ENCODE assay signal across 20 mouse cellular contexts in the genomic region with DNA sequence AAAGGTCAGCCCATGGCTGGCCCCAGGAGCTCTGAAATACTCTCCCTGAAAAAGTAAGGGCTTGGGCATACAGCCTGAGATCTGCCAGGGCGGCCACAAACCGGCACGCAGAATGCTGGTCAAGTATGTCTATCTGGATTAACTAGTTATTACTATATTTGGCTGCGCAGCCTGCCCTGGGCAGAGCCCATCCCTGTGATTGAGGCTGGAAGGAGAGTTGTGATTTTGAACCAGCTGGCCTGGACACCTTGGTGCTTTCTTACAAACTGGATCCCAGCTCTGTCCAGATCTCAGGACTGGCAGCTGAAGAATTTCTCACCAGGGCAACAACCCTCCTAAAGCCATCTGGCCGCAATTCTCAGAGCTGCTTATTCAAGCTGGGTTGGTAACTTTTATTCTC. TPM values are rescaled to one million over a fixed set of nuclear protein-coding genes. Genes with fewer than 3 reads are reported as not detected.
A peak's percentile ranks its signal among the peaks of the same experiment; 100 is the strongest.
DNase-seq lines count a peak whose midpoint lies in the region; ATAC-seq lines count a peak whose summit lies in the region.
"Had no signal": no experiment of that assay in that cellular context is flagged by ENCODE, and none has a peak within 500 bp of the region (broad histone marks: within the 10 kb centered on the region; RNA-seq: fewer than 3 reads in every experiment).

No protein-coding gene starts in this region.

- 78% methylated on average over 5 of the region's 5 CpGs for WGBS in heart, embryonic 12.5 days
- 73% methylated on average over 5 of the region's 5 CpGs for WGBS in heart, embryonic 16.5 days

- peaks cover 9% of the 10 kb centered on the region; the same call in 1 of the 2 replicates for H3K4me1 ChIP-seq in heart, embryonic 12.5 days (replicated peaks)
- peaks cover 14% of the 10 kb centered on the region for H3K4me1 ChIP-seq in heart, embryonic 16.5 days (ENCODE audit: control insufficient read depth, insufficient read depth, low read length)

- H3K36me3 ChIP-seq in heart, embryonic 12.5 days: no peaks in the 10 kb centered on the region
- no peaks in the 10 kb centered on the region for H3K36me3 ChIP-seq in heart, embryonic 16.5 days (ENCODE audit: control insufficient read depth, insufficient read depth)
- H3K36me3 ChIP-seq: embryonic facial prominence, embryonic 13.5 days; limb, embryonic 12.5 days; liver, embryonic 15.5 days; midbrain, embryonic 12.5 days had no signal

- no peak overlapping the region for H3K4me2 ChIP-seq in heart, embryonic 12.5 days
- no peak overlapping the region for H3K4me2 ChIP-seq in heart, embryonic 16.5 days (ENCODE audit: low read depth, low read length)
- H3K4me2 ChIP-seq: embryonic facial prominence, embryonic 13.5 days; limb, embryonic 12.5 days; liver, embryonic 15.5 days; midbrain, embryonic 12.5 days had no signal

- H3K9me3 ChIP-seq in heart, embryonic 12.5 days (replicated peaks): no peaks in the 10 kb centered on the region
- no peaks in the 10 kb centered on the region for H3K9me3 ChIP-seq in heart, embryonic 16.5 days (replicated peaks; ENCODE audit: control insufficient read depth, low read length)
- H3K9me3 ChIP-seq: embryonic facial prominence, embryonic 13.5 days; limb, embryonic 12.5 days; liver, embryonic 15.5 days; midbrain, embryonic 12.5 days had no signal

- H3K9ac ChIP-seq in heart, embryonic 12.5 days: 0 out of 2 replicates have a peak overlapping the region, but pooled peaks have one; percentile 2
- no peak overlapping the region; the same call in 1 of the 2 replicates for H3K9ac ChIP-seq in heart, embryonic 16.5 days (ENCODE audit: low read length)
- H3K9ac ChIP-seq: embryonic facial prominence, embryonic 13.5 days; limb, embryonic 12.5 days; liver, embryonic 15.5 days; midbrain, embryonic 12.5 days had no signal

- no peaks in the 10 kb centered on the region for H3K27me3 ChIP-seq in heart, embryonic 12.5 days (replicated peaks)
- no peaks in the 10 kb centered on the region for H3K27me3 ChIP-seq in heart, embryonic 16.5 days (ENCODE audit: control insufficient read depth, insufficient read depth, low read length)
- H3K27me3 ChIP-seq: embryonic facial prominence, embryonic 13.5 days; limb, embryonic 12.5 days; liver, embryonic 15.5 days; midbrain, embryonic 12.5 days had no signal

- intact Hi-C loops in heart, postnatal 36 days (cut with DNase I): no loop called here

- ATAC-seq in heart, embryonic 12.5 days (ENCODE audit: insufficient number of reproducible peaks, low FRiP score): no peak
- peak; percentile 26; the same call in 1 of the 2 replicates for ATAC-seq in heart, embryonic 16.5 days (replicated peaks; ENCODE audit: extremely low read depth, insufficient read depth, low FRiP score)
- ATAC-seq in inflammation-experienced regulatory T-cells, adult 6 months: no peak
- ATAC-seq: intestine, postnatal 0 days had no signal

- no peak overlapping the region for H3K4me3 ChIP-seq in heart, embryonic 12.5 days
- H3K4me3 ChIP-seq in heart, embryonic 16.5 days (ENCODE audit: low read length): no peak overlapping the region
- H3K4me3 ChIP-seq: embryonic facial prominence, embryonic 13.5 days; limb, embryonic 12.5 days; liver, embryonic 15.5 days; midbrain, embryonic 12.5 days had no signal

- peak; percentile 34 for DNase-seq in cerebellum, adult 9-11 months
- DNase-seq in cerebellum, postnatal 4 days (ENCODE audit: low spot score in 2 of 2): no peak
- DNase-seq in heart, postnatal 36 days: no peak
- DNase-seq in brain, adult 2 months (ENCODE audit: low read depth, low spot score): peak; percentile 35
- DNase-seq in urinary bladder, adult 2 months (ENCODE audit: low spot score): no peak
- DNase-seq: adrenal gland, adult 2 months; kidney, postnatal 25 days; layer of hippocampus, postnatal 36 days; lung, postnatal 36 days; thymus, postnatal 25 days had no signal

- H3K27ac ChIP-seq in heart, embryonic 12.5 days (ENCODE audit: poor library complexity, severe bottlenecking): no peak overlapping the region
- H3K27ac ChIP-seq in heart, embryonic 16.5 days (ENCODE audit: low read length): peak overlapping the region; percentile 49
- H3K27ac ChIP-seq: embryonic facial prominence, embryonic 13.5 days; limb, embryonic 12.5 days; liver, embryonic 15.5 days; midbrain, embryonic 12.5 days had no signal

RNA-seq across cellular contexts. Expression of gene Zfyve19, which starts 14.3 kb away (rescaled TPM):
- 31.6 and 36.5 TPM in 2 replicates for polyA plus RNA-seq in heart, embryonic 12.5 days (2016; fragmentation: Nextera tagmentation; extraction: Ambion mirVana)
- 10 to 100 TPM; 11.0 to 13.2 TPM for total RNA-seq in heart, postnatal 36 days (2021)
- polyA plus RNA-seq in heart, embryonic 16.5 days (2015; fragmentation: Nextera tagmentation; extraction: Ambion mirVana): 36.8 and 37.9 TPM in 2 replicates
- polyA plus RNA-seq in urinary bladder, adult 2 months (2012; rRNA removed): 49.1 and 55.7 TPM in 2 replicates
- 10 to 100 TPM; 50.7 to 65.5 (median 50.7) TPM for polyA plus RNA-seq in inflammation-experienced regulatory T-cells, adult 6 months (2017; shearing (Covaris generic))

RNA-seq across cellular contexts. Expression of gene Dnajc17, which starts 14.5 kb away (rescaled TPM):
- polyA plus RNA-seq in heart, embryonic 12.5 days (2016; fragmentation: Nextera tagmentation; extraction: Ambion mirVana): 12.0 and 12.6 TPM in 2 replicates
- total RNA-seq in heart, postnatal 36 days (2021): 1 to 10 TPM; 7.6 to 9.9 TPM
- polyA plus RNA-seq in heart, embryonic 16.5 days (2015; fragmentation: Nextera tagmentation; extraction: Ambion mirVana): 10.5 and 11.2 TPM in 2 replicates
- polyA plus RNA-seq in urinary bladder, adult 2 months (2012; rRNA removed): 30.1 and 32.4 TPM in 2 replicates
- 10 to 100 TPM; 16.0 to 22.4 (median 17.1) TPM for polyA plus RNA-seq in inflammation-experienced regulatory T-cells, adult 6 months (2017; shearing (Covaris generic))

RNA-seq across cellular contexts. Expression of gene Gm14137, which starts 19.8 kb away (rescaled TPM):
- polyA plus RNA-seq in heart, embryonic 12.5 days (2016; fragmentation: Nextera tagmentation; extraction: Ambion mirVana): 0.34 and 0.46 TPM in 2 replicates
- total RNA-seq in heart, postnatal 36 days (2021): not detected
- polyA plus RNA-seq in heart, embryonic 16.5 days (2015; fragmentation: Nextera tagmentation; extraction: Ambion mirVana): 0.35 and 0.46 TPM in 2 replicates
- polyA plus RNA-seq in urinary bladder, adult 2 months (2012; rRNA removed): not detected in 2 replicates
- under 1 TPM; 0.23 to 0.95 (median 0.47) TPM for polyA plus RNA-seq in inflammation-experienced regulatory T-cells, adult 6 months (2017; shearing (Covaris generic))
- total RNA-seq: common myeloid progenitor, adult 5-6 weeks; heart, postnatal 14 days; layer of hippocampus, postnatal 36 days had no signal

RNA-seq across cellular contexts. Expression of gene Gchfr, which starts 26.6 kb away (rescaled TPM):
- polyA plus RNA-seq in heart, embryonic 12.5 days (2016; fragmentation: Nextera tagmentation; extraction: Ambion mirVana): 4.5 and 5.0 TPM in 2 replicates
- total RNA-seq in heart, postnatal 36 days (2021): 1 to 10 TPM; 4.3 to 6.5 TPM
- polyA plus RNA-seq in heart, embryonic 16.5 days (2015; fragmentation: Nextera tagmentation; extraction: Ambion mirVana): 5.5 and 6.9 TPM in 2 replicates
- polyA plus RNA-seq in urinary bladder, adult 2 months (2012; rRNA removed): 0.54 and 0.80 TPM in 2 replicates
- polyA plus RNA-seq in inflammation-experienced regulatory T-cells, adult 6 months (2017; shearing (Covaris generic)): under 1 TPM in 1 of 3 experiments, not detected in 2; 0.58 TPM
- total RNA-seq: common myeloid progenitor, adult 5-6 weeks; layer of hippocampus, postnatal 36 days had no signal

RNA-seq across cellular contexts. Expression of gene Ppp1r14d, which starts 35.6 kb away (rescaled TPM):
- not detected in 2 replicates for polyA plus RNA-seq in heart, embryonic 12.5 days (2016; fragmentation: Nextera tagmentation; extraction: Ambion mirVana)
- total RNA-seq in heart, postnatal 36 days (2021): not detected
- 0.18 and 0.26 TPM in 2 replicates for polyA plus RNA-seq in heart, embryonic 16.5 days (2015; fragmentation: Nextera tagmentation; extraction: Ambion mirVana)
- 0.72 and 1.4 TPM in 2 replicates for polyA plus RNA-seq in urinary bladder, adult 2 months (2012; rRNA removed)
- not detected for polyA plus RNA-seq in inflammation-experienced regulatory T-cells, adult 6 months (2017; shearing (Covaris generic))
- total RNA-seq: adrenal gland, adult 2 months; common myeloid progenitor, adult 5-6 weeks; heart, postnatal 14 days; layer of hippocampus, postnatal 36 days had no signal
- polyA plus RNA-seq: adrenal gland, adult 2 months; limb, embryonic 12.5 days; liver, embryonic 15.5 days; midbrain, embryonic 12.5 days had no signal

Comparison
In these comparisons a context has a peak if more than half of its experiments do, and no peak if none do; other contexts are left out.
1. DNase-seq: peak in cerebellum, adult 9-11 months (single experiment) and brain, adult 2 months (single experiment); none in cerebellum, postnatal 4 days (0 of 2), heart, postnatal 36 days (0 of 2) and urinary bladder, adult 2 months (single experiment).